Mouse (Mus musculus): ENCODE data around the gene Ptpa. TPM values are rescaled to one million over a fixed set of nuclear protein-coding genes. Genes with fewer than 3 reads are reported as not detected.
A peak's percentile ranks its signal among the peaks of the same experiment; 100 is the strongest.

Ptpa gene
- polyA plus RNA-seq, 1 experiment from 2014 or later: 184 TPM

- H3K27me3 ChIP-seq (ENCODE audit: insufficient read depth, low read length): no peaks in the 10 kb centered on the region
- H3K27ac ChIP-seq (ENCODE audit: low read length): no peak overlapping the region
- no peak for ATAC-seq (ENCODE audit: low FRiP score, low TSS enrichment)
- H3K9me3 ChIP-seq (ENCODE audit: low read length): no peaks in the 10 kb centered on the region
- no peak overlapping the region for H3K9ac ChIP-seq (replicated peaks; ENCODE audit: low read length)
- H3K36me3 ChIP-seq (ENCODE audit: insufficient read depth, low read length): peaks cover 2% of the 10 kb centered on the region
- H3K4me2 ChIP-seq (replicated peaks; ENCODE audit: low read depth, low read length): no peak overlapping the region
- WGBS: 61% methylated on average over 4 of the region's 4 CpGs
- H3K4me3 ChIP-seq (ENCODE audit: low read length): no peak overlapping the region
- peaks cover 27% of the 10 kb centered on the region for H3K4me1 ChIP-seq (ENCODE audit: insufficient read depth, low read length)
Observed at GRCm38 (mm10) chr2:30421432-30421831, 5.6 kb downstream of the Ptpa start.

GRCm38 (mm10) chr2:30429156-30429555 lies 13.3 kb downstream of the Ptpa start:
- Histone ChIP-seq H3K27me3 (ENCODE audit: insufficient read depth, low read length) (no peaks in the 10 kb centered on the region), H3K9me3 (ENCODE audit: low read length) (no peaks in the 10 kb centered on the region), H3K4me1 (ENCODE audit: insufficient read depth, low read length) (no peaks in the 10 kb centered on the region), H3K36me3 (ENCODE audit: insufficient read depth, low read length) (peaks cover 70% of the 10 kb centered on the region), H3K27ac (ENCODE audit: low read length) (no peak overlapping the region), H3K4me3 (ENCODE audit: low read length) (no peak overlapping the region), H3K4me2 (replicated peaks; ENCODE audit: low read depth, low read length) (no peak overlapping the region), H3K9ac (replicated peaks; ENCODE audit: low read length) (no peak overlapping the region)
- ATAC-seq (ENCODE audit: low FRiP score, low TSS enrichment): no peak

- WGBS: 39% methylated on average over 5 of the region's 5 CpGs
- ATAC-seq (ENCODE audit: low FRiP score, low TSS enrichment): peak; percentile 70
- Histone ChIP-seq H3K4me2 (replicated peaks; ENCODE audit: low read depth, low read length) (no peak overlapping the region), H3K27me3 (ENCODE audit: insufficient read depth, low read length) (no peaks in the 10 kb centered on the region), H3K36me3 (ENCODE audit: insufficient read depth, low read length) (peaks cover 72% of the 10 kb centered on the region), H3K4me1 (ENCODE audit: insufficient read depth, low read length) (peaks cover 11% of the 10 kb centered on the region), H3K27ac (ENCODE audit: low read length) (0 out of 2 replicates have a peak overlapping the region, but pooled peaks have one; percentile 43), H3K9ac (replicated peaks; ENCODE audit: low read length) (no peak overlapping the region), H3K9me3 (ENCODE audit: low read length) (no peaks in the 10 kb centered on the region), H3K4me3 (ENCODE audit: low read length) (no peak overlapping the region)
Observed at GRCm38 (mm10) chr2:30435326-30436155, 19.7 kb downstream of the Ptpa start.

GRCm38 (mm10) chr2:30436156-30436545 lies 20.3 kb downstream of the Ptpa start:
- Histone ChIP-seq H3K27me3 (ENCODE audit: insufficient read depth, low read length) (no peaks in the 10 kb centered on the region), H3K27ac (ENCODE audit: low read length) (0 out of 2 replicates have a peak overlapping the region, but pooled peaks have one; percentile 43), H3K9ac (replicated peaks; ENCODE audit: low read length) (no peak overlapping the region), H3K4me3 (ENCODE audit: low read length) (no peak overlapping the region), H3K36me3 (ENCODE audit: insufficient read depth, low read length) (peaks cover 66% of the 10 kb centered on the region), H3K4me2 (replicated peaks; ENCODE audit: low read depth, low read length) (no peak overlapping the region), H3K9me3 (ENCODE audit: low read length) (no peaks in the 10 kb centered on the region), H3K4me1 (ENCODE audit: insufficient read depth, low read length) (peaks cover 17% of the 10 kb centered on the region)
- 76% methylated on average over 5 of the region's 5 CpGs for WGBS
- no peak for ATAC-seq (ENCODE audit: low FRiP score, low TSS enrichment)

GRCm38 (mm10) chr2:30436809-30437208 lies 21.0 kb downstream of the Ptpa start:
- Histone ChIP-seq H3K4me2 (replicated peaks; ENCODE audit: low read depth, low read length) (no peak overlapping the region), H3K9ac (replicated peaks; ENCODE audit: low read length) (no peak overlapping the region), H3K4me3 (ENCODE audit: low read length) (no peak overlapping the region), H3K36me3 (ENCODE audit: insufficient read depth, low read length) (peaks cover 59% of the 10 kb centered on the region), H3K9me3 (ENCODE audit: low read length) (no peaks in the 10 kb centered on the region), H3K27me3 (ENCODE audit: insufficient read depth, low read length) (no peaks in the 10 kb centered on the region), H3K4me1 (ENCODE audit: insufficient read depth, low read length) (peaks cover 22% of the 10 kb centered on the region), H3K27ac (ENCODE audit: low read length) (no peak overlapping the region)
- no peak for ATAC-seq (ENCODE audit: low FRiP score, low TSS enrichment)
- WGBS: 84% methylated on average over 4 of the region's 4 CpGs

- Histone ChIP-seq H3K9ac (replicated peaks; ENCODE audit: low read length) (no peak overlapping the region), H3K4me2 (replicated peaks; ENCODE audit: low read depth, low read length) (no peak overlapping the region), H3K4me3 (ENCODE audit: low read length) (no peak overlapping the region), H3K27ac (ENCODE audit: low read length) (no peak overlapping the region), H3K9me3 (ENCODE audit: low read length) (no peaks in the 10 kb centered on the region), H3K4me1 (ENCODE audit: insufficient read depth, low read length) (peaks cover 32% of the 10 kb centered on the region), H3K36me3 (ENCODE audit: insufficient read depth, low read length) (peaks cover 52% of the 10 kb centered on the region), H3K27me3 (ENCODE audit: insufficient read depth, low read length) (no peaks in the 10 kb centered on the region)
- ATAC-seq (ENCODE audit: low FRiP score, low TSS enrichment): no peak
- WGBS: 84% methylated on average over 4 of the region's 4 CpGs
Observed at GRCm38 (mm10) chr2:30437791-30438190, 22.0 kb downstream of the Ptpa start.

GRCm38 (mm10) chr2:30439631-30440030 lies 23.8 kb downstream of the Ptpa start:
- Histone ChIP-seq H3K9me3 (ENCODE audit: low read length) (no peaks in the 10 kb centered on the region), H3K4me3 (ENCODE audit: low read length) (no peak overlapping the region), H3K27ac (ENCODE audit: low read length) (peak overlapping the region; percentile 100), H3K36me3 (ENCODE audit: insufficient read depth, low read length) (peaks cover 40% of the 10 kb centered on the region), H3K4me1 (ENCODE audit: insufficient read depth, low read length) (peaks cover 51% of the 10 kb centered on the region), H3K4me2 (replicated peaks; ENCODE audit: low read depth, low read length) (no peak overlapping the region), H3K9ac (replicated peaks; ENCODE audit: low read length) (peak overlapping the region; percentile 58), H3K27me3 (ENCODE audit: insufficient read depth, low read length) (no peaks in the 10 kb centered on the region)
- 84% methylated on average over 6 of the region's 6 CpGs for WGBS
- no peak for ATAC-seq (ENCODE audit: low FRiP score, low TSS enrichment)

GRCm38 (mm10) chr2:30440211-30440700 lies 24.4 kb downstream of the Ptpa start:
- Histone ChIP-seq H3K9me3 (ENCODE audit: low read length) (no peaks in the 10 kb centered on the region), H3K27ac (ENCODE audit: low read length) (peak overlapping the region; percentile 100), H3K4me2 (replicated peaks; ENCODE audit: low read depth, low read length) (no peak overlapping the region), H3K27me3 (ENCODE audit: insufficient read depth, low read length) (no peaks in the 10 kb centered on the region), H3K36me3 (ENCODE audit: insufficient read depth, low read length) (peaks cover 40% of the 10 kb centered on the region), H3K4me1 (ENCODE audit: insufficient read depth, low read length) (peaks cover 57% of the 10 kb centered on the region), H3K9ac (replicated peaks; ENCODE audit: low read length) (peak overlapping the region; percentile 58), H3K4me3 (ENCODE audit: low read length) (no peak overlapping the region)
- ATAC-seq (ENCODE audit: low FRiP score, low TSS enrichment): no peak
- 27% methylated on average over 3 of the region's 3 CpGs for WGBS

GRCm38 (mm10) chr2:30440701-30441517 lies 25.1 kb downstream of the Ptpa start:
- Histone ChIP-seq H3K36me3 (ENCODE audit: insufficient read depth, low read length) (peaks cover 40% of the 10 kb centered on the region), H3K9ac (replicated peaks; ENCODE audit: low read length) (peak overlapping the region; percentile 79), H3K9me3 (ENCODE audit: low read length) (no peaks in the 10 kb centered on the region), H3K27me3 (ENCODE audit: insufficient read depth, low read length) (no peaks in the 10 kb centered on the region), H3K4me1 (ENCODE audit: insufficient read depth, low read length) (peaks cover 63% of the 10 kb centered on the region), H3K4me3 (ENCODE audit: low read length) (peak overlapping the region; percentile 9; the same call in 1 of the 2 replicates), H3K27ac (ENCODE audit: low read length) (peak overlapping the region; percentile 100), H3K4me2 (replicated peaks; ENCODE audit: low read depth, low read length) (peak overlapping the region; percentile 61)
- 10% methylated on average over 12 of the region's 12 CpGs for WGBS
- peak; percentile 65 for ATAC-seq (ENCODE audit: low FRiP score, low TSS enrichment)

Measured in kidney, embryonic 16.5 days (tissue).